Mouse (Mus musculus) frontal cortex, adult (tissue): ENCODE measurements around the gene Igsf11.

ENCODE experiments used
- ATAC-seq: cut with Nextera tagmentation; 2 replicates; pipeline ENCODE4 v1.9.2; 2017; ENCODE audit warnings: mild to moderate bottlenecking, moderate library complexity, mixed read lengths; ENCODE audit not compliant: low TSS enrichment

Igsf11 gene

GRCm38 (mm10) chr16:38982508-38983236 lies 90.2 kb downstream of the Igsf11 start:
- peak; percentile 56; the same call in 1 of the 2 replicates for ATAC-seq

- ATAC-seq, result peak; percentile 64; the same call in 1 of the 2 replicates
Observed at GRCm38 (mm10) chr16:38983850-38984249, 91.4 kb downstream of the Igsf11 start.

- peak; percentile 50 for ATAC-seq
Observed at GRCm38 (mm10) chr16:38985411-38985810, 92.9 kb downstream of the Igsf11 start.

GRCm38 (mm10) chr16:38986410-38986809 lies 93.9 kb downstream of the Igsf11 start:
- ATAC-seq, result no peak

- ATAC-seq, result no peak
Observed at GRCm38 (mm10) chr16:38993711-38994110, 101.2 kb downstream of the Igsf11 start.

- ATAC-seq, result peak; percentile 77
Observed at GRCm38 (mm10) chr16:38998496-38999258, 106.2 kb downstream of the Igsf11 start.

GRCm38 (mm10) chr16:38999298-38999697 lies 106.8 kb downstream of the Igsf11 start:
- no peak for ATAC-seq

- no peak for ATAC-seq
Observed at GRCm38 (mm10) chr16:39006978-39007377, 114.5 kb downstream of the Igsf11 start.

- ATAC-seq, result no peak; the same call in 1 of the 2 replicates
Observed at GRCm38 (mm10) chr16:39019449-39019848, 127.0 kb downstream of the Igsf11 start.

GRCm38 (mm10) chr16:39025989-39026736 lies 133.7 kb downstream of the Igsf11 start:
- no peak for ATAC-seq

- no peak for ATAC-seq
Observed at GRCm38 (mm10) chr16:39031350-39031749, 138.9 kb downstream of the Igsf11 start.

- no peak for ATAC-seq
Observed at GRCm38 (mm10) chr16:39037257-39037656, 144.8 kb downstream of the Igsf11 start.

- ATAC-seq, result no peak
Observed at GRCm38 (mm10) chr16:39044381-39044780, 151.9 kb downstream of the Igsf11 start.

GRCm38 (mm10) chr16:39048889-39049288 lies 156.4 kb downstream of the Igsf11 start:
- ATAC-seq, result peak; percentile 95

- peak; percentile 71 for ATAC-seq
Observed at GRCm38 (mm10) chr16:39052971-39053370, 160.5 kb downstream of the Igsf11 start.

GRCm38 (mm10) chr16:39053779-39054178 lies 161.3 kb downstream of the Igsf11 start:
- no peak for ATAC-seq

- ATAC-seq, result peak; percentile 95
Observed at GRCm38 (mm10) chr16:39056061-39056460, 163.6 kb downstream of the Igsf11 start.

- no peak for ATAC-seq
Observed at GRCm38 (mm10) chr16:39056961-39057360, 164.5 kb downstream of the Igsf11 start.

GRCm38 (mm10) chr16:39058869-39059268 lies 166.4 kb downstream of the Igsf11 start:
- ATAC-seq, result no peak

GRCm38 (mm10) chr16:39062596-39062995 lies 170.1 kb downstream of the Igsf11 start:
- ATAC-seq, result no peak

GRCm38 (mm10) chr16:39065576-39065975 lies 173.1 kb downstream of the Igsf11 start:
- no peak for ATAC-seq

- no peak for ATAC-seq
Observed at GRCm38 (mm10) chr16:39071431-39071830, 179.0 kb downstream of the Igsf11 start.
